Mouse (Mus musculus) lung, postnatal 0 days (tissue): ENCODE results near the gene Tmem191c.

Experiments
- CTCF ChIP-seq: IDR thresholded peaks from 2 replicates; pipeline ENCODE4 v1.5.1; 2016; ENCODE audit warnings: antibody characterized with exemption, mild to moderate bottlenecking
- EP300 ChIP-seq: IDR thresholded peaks from 2 replicates; pipeline ENCODE4 v1.6.1; 2016; ENCODE audit warnings: antibody characterized with exemption, mild to moderate bottlenecking, control low read depth

- no peak for TF ChIP-seq CTCF
- peak; percentile 41; the same call in 1 of the 2 replicates for TF ChIP-seq EP300
Measured at GRCm38 (mm10) chr16:17309036-17309435, 33.2 kb downstream of the Tmem191c start.
